Mouse (Mus musculus): ENCODE results near the gene Rad23b.
"Not testable (repeated sequence)": the region's sequence is repeated elsewhere in the genome, so short reads cannot be mapped to it uniquely, and the experiment has no call there.

The Rad23b gene

GRCm38 (mm10) chr4:55351860-55352259 is 2.0 kb downstream of the Rad23b start:
- intact Hi-C loops (cut with DNase I) = no loop called here

GRCm38 (mm10) chr4:55354038-55354437 is 4.2 kb downstream of the Rad23b start:
- intact Hi-C loops (cut with DNase I) = no loop called here

GRCm38 (mm10) chr4:55355845-55356244 is 6.0 kb downstream of the Rad23b start:
- intact Hi-C loops (cut with DNase I) = no loop called here

GRCm38 (mm10) chr4:55356726-55357125 is 6.9 kb downstream of the Rad23b start:
- intact Hi-C loops (cut with DNase I) = no loop called here

GRCm38 (mm10) chr4:55363866-55364265 is 14.0 kb downstream of the Rad23b start:
- intact Hi-C loops (cut with DNase I) = no loop called here

- intact Hi-C loops (cut with DNase I) = no loop called here
These were observed 14.5 kb downstream of the Rad23b start for GRCm38 (mm10) chr4:55364374-55364773.

GRCm38 (mm10) chr4:55366014-55366413 is 16.2 kb downstream of the Rad23b start:
- intact Hi-C loops (cut with DNase I) = no loop called here

- intact Hi-C loops (cut with DNase I) = no loop called here
These were observed 20.3 kb downstream of the Rad23b start for GRCm38 (mm10) chr4:55370127-55370526.

- intact Hi-C loops (cut with DNase I) = no loop called here
These were observed 21.5 kb downstream of the Rad23b start for GRCm38 (mm10) chr4:55371355-55371754.

- intact Hi-C loops (cut with DNase I) = no loop called here
These were observed 32.5 kb downstream of the Rad23b start for GRCm38 (mm10) chr4:55382350-55382749.

GRCm38 (mm10) chr4:55386768-55387167 is 36.9 kb downstream of the Rad23b start:
- intact Hi-C loops (cut with DNase I) = no loop called here

- intact Hi-C loops (cut with DNase I) = no loop called here
These were observed 41.6 kb downstream of the Rad23b start for GRCm38 (mm10) chr4:55391480-55391879.

- intact Hi-C loops (cut with DNase I) = no loop called here
These were observed 42.6 kb downstream of the Rad23b start for GRCm38 (mm10) chr4:55392445-55392844.

GRCm38 (mm10) chr4:55397911-55398762 is 48.3 kb downstream of the Rad23b start:
- intact Hi-C loops (cut with DNase I) = no loop called here

- intact Hi-C loops (cut with DNase I) = no loop called here
These were observed 49.1 kb downstream of the Rad23b start for GRCm38 (mm10) chr4:55398901-55399300.

GRCm38 (mm10) chr4:55405329-55405728 is 55.5 kb downstream of the Rad23b start:
- intact Hi-C loops (cut with DNase I) = no loop called here

- intact Hi-C loops (cut with DNase I) = no loop called here
These were observed 56.7 kb downstream of the Rad23b start for GRCm38 (mm10) chr4:55406558-55406957.

GRCm38 (mm10) chr4:55408081-55408480 is 58.2 kb downstream of the Rad23b start:
- intact Hi-C loops (cut with DNase I) = no loop called here

- intact Hi-C loops (cut with DNase I) = no loop called here
These were observed 59.2 kb downstream of the Rad23b start for GRCm38 (mm10) chr4:55409025-55409424.

- intact Hi-C loops (cut with DNase I) = not testable (repeated sequence)
These were observed 59.9 kb downstream of the Rad23b start for GRCm38 (mm10) chr4:55409578-55410224.

GRCm38 (mm10) chr4:55415864-55416263 is 66.0 kb downstream of the Rad23b start:
- intact Hi-C loops (cut with DNase I) = no loop called here

GRCm38 (mm10) chr4:55426250-55426649 is 76.4 kb downstream of the Rad23b start:
- intact Hi-C loops (cut with DNase I) = no loop called here
